Mouse (Mus musculus) ES-E14 (cell line): Measurements from ENCODE around the gene Jph4. TPM values are rescaled to one million over a fixed set of nuclear protein-coding genes. Genes with fewer than 3 reads are reported as not detected.

Source experiments
- DNase-seq: peaks from one replicate; pipeline ENCODE4 v3.0.0-alpha.2; 2013; ENCODE audit warnings: low read depth, low spot score
- H3K27ac ChIP-seq: 2 replicates; pipeline ENCODE4 v1.5.1; 2012; ENCODE audit warnings: low read depth, mild to moderate bottlenecking, low read length, moderate library complexity, mixed read lengths; ENCODE audit not compliant: poor library complexity, insufficient read depth, severe bottlenecking
- H3K36me3 ChIP-seq: 2 replicates; pipeline ENCODE4 v1.6.1; 2012; ENCODE audit warnings: mild to moderate bottlenecking, low read length, moderate library complexity, mixed read lengths; ENCODE audit not compliant: control insufficient read depth, poor library complexity, insufficient read depth, severe bottlenecking
- H3K4me1 ChIP-seq, 2 experiments: fragments of 150-350 bp in 1 of 2; sonication (generic) in 1 of 2; 2 replicates each; pipeline ENCODE4 v1.6.1; 2012; ENCODE audit warnings: low read length in 2 of 2, mild to moderate bottlenecking in 1 of 2, mixed read lengths in 1 of 2; ENCODE audit not compliant: control insufficient read depth in 2 of 2, insufficient read depth in 2 of 2, poor library complexity in 1 of 2
- H3K4me3 ChIP-seq, 2 experiments: fragments of 150-350 bp in 1 of 2; sonication (generic) in 1 of 2; 2 replicates each; pipeline ENCODE4 v1.5.1; 2012; ENCODE audit warnings: low read length in 2 of 2, low read depth in 1 of 2, mild to moderate bottlenecking in 1 of 2, mixed read lengths in 1 of 2; ENCODE audit not compliant: insufficient read depth in 1 of 2, poor library complexity in 1 of 2, severe bottlenecking in 1 of 2
- H3K9ac ChIP-seq: 2 replicates; pipeline ENCODE4 v1.6.1; 2012; ENCODE audit warnings: low read depth, mild to moderate bottlenecking, low read length, mixed read lengths; ENCODE audit not compliant: poor library complexity, insufficient read depth, severe bottlenecking
- H3K9me3 ChIP-seq: fragments of 150-350 bp; sonication (generic); 2 replicates; pipeline ENCODE4 v1.6.1; 2012; ENCODE audit warnings: low read depth, mild to moderate bottlenecking, low read length; ENCODE audit not compliant: control insufficient read depth, insufficient read depth
- CHD2 ChIP-seq: IDR thresholded peaks from 2 replicates; pipeline ENCODE4 v1.6.1; 2014; ENCODE audit warnings: mild to moderate bottlenecking, low read depth, low read length, inconsistent platforms
- HCFC1 ChIP-seq: IDR thresholded peaks from 2 replicates; pipeline ENCODE4 v1.6.1; 2012; ENCODE audit warnings: low read length, inconsistent platforms, borderline replicate concordance; ENCODE audit not compliant: insufficient read depth
- MAFK ChIP-seq: IDR thresholded peaks from 2 replicates; pipeline ENCODE4 v1.6.1; 2014; ENCODE audit warnings: mild to moderate bottlenecking, low read depth, low read length, inconsistent platforms; ENCODE audit not compliant: insufficient read depth
- ZC3H11A ChIP-seq: IDR thresholded peaks from 2 replicates; pipeline ENCODE4 v1.6.1; 2012; ENCODE audit warnings: low read depth, mild to moderate bottlenecking, inconsistent platforms, low read length, borderline replicate concordance
- ZNF384 ChIP-seq: IDR thresholded peaks from 2 replicates; pipeline ENCODE4 v1.6.1; 2012; ENCODE audit warnings: low read depth, low read length, inconsistent platforms
- in situ Hi-C, 2 experiments: fragments of 600-800 bp; cut with MboI; formaldehyde crosslinking; loops; one replicate each; pipeline ENCODE4 v1.15.1; 2025; ENCODE audit warnings: low sequenced_read_pairs in 2 of 2, inconsistent platforms in 1 of 2; ENCODE audit not compliant: unreplicated experiment in 2 of 2
- total RNA-seq: library from RNA; depleted of rRNA; stranded (reverse); fragments of 300-350 nt; gene quantifications from 2 replicates; pipeline ENCODE4 v1.2.3, GENCODE M21; 2012

Jph4 gene
- total RNA-seq, 1 experiment, result 1.7 TPM

- H3K9ac ChIP-seq, result no peak overlapping the region
- in situ Hi-C loops, result no loop called here
- no peak overlapping the region for H3K4me3 ChIP-seq
- TF ChIP-seq ZC3H11A (no peak), ZNF384 (no peak), MAFK (no peak), HCFC1 (no peak), CHD2 (no peak)
- H3K9me3 ChIP-seq, result no peaks in the 10 kb centered on the region
- H3K36me3 ChIP-seq, result no peaks in the 10 kb centered on the region
- no peak overlapping the region for H3K27ac ChIP-seq
- peaks cover 5 to 17% of the 10 kb centered on the region in 2 experiments; a peak in 3 of 4 replicates for H3K4me1 ChIP-seq
- DNase-seq, result no peak
These were observed 6.7 kb downstream of the Jph4 start for GRCm38 (mm10) chr14:55110076-55110475.

GRCm38 (mm10) chr14:55109048-55109873 lies 7.5 kb downstream of the Jph4 start:
- no peak for TF ChIP-seq ZNF384
- TF ChIP-seq CHD2, result no peak
- TF ChIP-seq ZC3H11A, result no peak
- no peak for TF ChIP-seq HCFC1
- no peak for TF ChIP-seq MAFK
- in situ Hi-C loops, result no loop called here
- no peak overlapping the region for H3K9ac ChIP-seq
- no peaks in the 10 kb centered on the region for H3K36me3 ChIP-seq
- H3K4me3 ChIP-seq, result no peak overlapping the region
- peaks cover 3 to 20% of the 10 kb centered on the region in 2 experiments; a peak in 3 of 4 replicates for H3K4me1 ChIP-seq
- DNase-seq, result no peak
- H3K9me3 ChIP-seq, result no peaks in the 10 kb centered on the region
- no peak overlapping the region for H3K27ac ChIP-seq

DNA sequence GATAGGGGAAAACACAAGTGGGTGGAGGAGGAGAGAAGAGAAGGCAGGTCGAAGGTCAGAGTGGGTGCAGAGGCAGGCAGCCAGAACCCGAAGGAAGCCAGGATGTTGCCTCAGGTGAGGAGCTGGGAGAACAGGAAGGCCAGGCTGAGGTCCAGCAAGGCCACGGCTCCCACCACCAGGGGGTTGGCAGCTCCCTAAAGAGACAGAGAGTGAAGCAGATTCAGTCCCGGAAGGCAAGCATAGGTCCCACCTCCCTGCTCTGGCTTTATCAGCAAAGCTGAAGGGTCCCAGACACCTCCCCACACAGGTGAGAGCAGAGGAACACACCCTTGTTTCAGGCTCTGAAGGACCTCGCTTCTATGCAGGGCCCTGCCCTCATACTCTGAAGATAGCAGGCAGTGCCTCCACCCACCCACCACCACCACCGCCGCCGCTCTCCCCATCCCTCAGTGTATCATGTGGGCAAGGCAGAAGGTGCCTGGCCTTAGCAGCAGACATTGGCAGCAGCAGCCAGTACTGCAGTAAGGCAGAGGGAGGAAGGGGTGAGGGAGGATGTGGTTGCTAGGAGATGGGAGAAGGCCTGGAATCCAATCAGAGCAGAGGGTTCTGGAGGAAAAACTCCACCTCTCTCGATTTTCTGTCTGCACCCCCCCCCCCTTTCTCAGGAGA lies 8.4 kb downstream of the Jph4 start:
- H3K4me1 ChIP-seq, result peaks cover 0 to 17% of the 10 kb centered on the region in 2 experiments; a peak in 1 of 4 replicates
- H3K9me3 ChIP-seq, result no peaks in the 10 kb centered on the region
- peaks cover 4% of the 10 kb centered on the region; the same call in 1 of the 2 replicates for H3K36me3 ChIP-seq
- no peak for DNase-seq
- H3K4me3 ChIP-seq, result no peak overlapping the region
- no peak for TF ChIP-seq HCFC1
- no peak for TF ChIP-seq CHD2
- TF ChIP-seq ZC3H11A, result no peak
- no peak for TF ChIP-seq MAFK
- TF ChIP-seq ZNF384, result no peak
- no peak overlapping the region for H3K9ac ChIP-seq
- H3K27ac ChIP-seq, result no peak overlapping the region
- in situ Hi-C loops, result no loop called here

DNA sequence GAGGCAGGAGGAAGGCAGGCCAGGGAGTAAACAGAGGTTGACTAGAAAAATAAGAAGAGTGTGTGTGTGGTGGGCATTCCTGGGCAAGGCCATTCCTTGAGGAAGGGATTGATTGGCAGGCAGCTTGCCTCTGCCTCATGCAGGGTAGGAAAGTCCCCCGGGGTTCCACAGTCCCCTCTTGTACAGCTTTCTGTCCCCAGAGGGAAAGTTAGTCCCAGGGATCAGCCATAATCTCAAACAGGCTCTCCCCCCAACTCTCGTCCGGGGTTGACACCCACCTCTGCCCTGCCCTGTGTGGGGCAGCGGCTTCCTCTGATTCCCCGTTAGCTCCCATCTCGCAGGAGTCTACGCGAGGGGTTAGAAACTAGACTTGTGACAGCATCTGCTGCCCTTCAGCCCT lies 9.7 kb downstream of the Jph4 start:
- Histone ChIP-seq H3K27ac (no peak overlapping the region), H3K4me3 (no peak overlapping the region), H3K36me3 (peaks cover 6% of the 10 kb centered on the region; the same call in 1 of the 2 replicates), H3K4me1 (peaks cover 0 to 16% of the 10 kb centered on the region in 2 experiments; a peak in 1 of 4 replicates), H3K9me3 (no peaks in the 10 kb centered on the region), H3K9ac (no peak overlapping the region)
- no peak for DNase-seq
- in situ Hi-C loops, result no loop called here
- no peak for TF ChIP-seq ZC3H11A
- TF ChIP-seq CHD2, result no peak
- TF ChIP-seq ZNF384, result no peak
- TF ChIP-seq MAFK, result no peak
- no peak for TF ChIP-seq HCFC1
